Mouse (Mus musculus) layer of hippocampus, postnatal 36 days (tissue): Measurements from ENCODE around the gene Gm8356. TPM values are rescaled to one million over a fixed set of nuclear protein-coding genes. Genes with fewer than 3 reads are reported as not detected.
"Not testable (repeated sequence)": the region's sequence is repeated elsewhere in the genome, so short reads cannot be mapped to it uniquely, and the experiment has no call there.

Source experiments
- DNase-seq, 2 experiments: peaks; one replicate each; pipeline ENCODE4 v3.0.0; 2022
- total RNA-seq, 2 experiments: library from RNA; stranded (reverse); gene quantifications; 2 replicates each; pipeline ENCODE4 v1.2.3; 2021

Gm8356 gene
- total RNA-seq, result not detected

DNA sequence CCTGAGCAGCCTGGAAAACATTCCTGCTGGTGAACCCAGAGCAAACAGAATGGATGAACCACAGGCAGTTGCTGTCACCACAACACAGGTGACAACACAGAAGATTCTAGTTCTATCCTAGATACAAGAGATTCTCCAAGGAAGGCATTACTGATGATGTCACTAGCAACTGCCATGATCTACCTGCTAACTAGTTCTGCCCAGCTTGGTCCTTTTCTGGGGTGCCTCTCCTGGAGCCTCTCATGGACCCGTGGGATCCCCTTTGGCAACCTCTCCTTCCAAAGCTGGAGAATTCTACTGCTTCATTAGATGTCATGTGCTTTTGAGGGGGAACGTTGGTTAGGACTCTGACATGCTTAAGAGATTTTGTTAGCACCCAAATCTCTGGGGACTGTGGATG is at the start of gene Gm8356:
Gene Gm8356, minus strand, starts transcription at position 101 of the 400 bp plus-strand sequence.
- DNase-seq, result not testable (repeated sequence)

DNA sequence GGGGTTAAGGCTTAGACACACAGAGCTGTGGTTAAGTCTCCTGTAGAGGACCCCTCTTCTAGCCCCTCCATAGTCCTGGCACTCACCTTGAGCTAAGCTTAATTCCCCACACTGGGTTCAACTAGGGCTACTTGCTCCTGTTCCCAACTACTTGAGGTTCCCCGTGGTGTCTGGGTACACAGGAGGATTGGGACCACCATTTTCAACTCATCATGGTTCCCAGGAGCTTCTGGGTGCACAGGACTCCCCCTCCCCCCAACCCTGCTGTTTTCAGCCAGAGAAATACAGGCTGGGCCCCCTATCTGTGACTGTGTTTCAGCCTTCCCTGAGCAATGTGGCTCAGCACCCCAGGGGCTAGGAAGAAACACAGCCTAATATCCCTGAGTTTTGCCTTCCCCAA is 50.8 kb downstream of the Gm8356 start:
- not testable (repeated sequence) for DNase-seq

DNA sequence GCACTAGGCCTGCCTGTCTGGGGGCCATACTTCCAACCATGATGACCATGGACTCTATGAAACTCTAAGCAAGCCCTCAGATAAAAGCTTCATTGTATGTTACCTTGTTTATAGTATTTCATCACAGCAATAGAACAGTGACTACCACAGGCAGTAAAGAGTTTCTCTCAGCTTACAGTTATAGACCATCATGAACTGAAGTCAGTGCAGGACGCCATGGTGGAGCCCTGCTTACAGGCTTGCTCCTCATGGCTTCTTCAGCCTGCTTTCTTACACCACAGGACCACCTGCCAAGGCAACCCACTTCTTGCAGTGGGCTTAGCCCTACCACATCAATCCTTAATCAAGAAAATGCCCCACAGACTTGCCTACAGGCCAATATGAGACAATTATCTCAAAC is 51.5 kb downstream of the Gm8356 start:
- DNase-seq, result not testable (repeated sequence)

DNA sequence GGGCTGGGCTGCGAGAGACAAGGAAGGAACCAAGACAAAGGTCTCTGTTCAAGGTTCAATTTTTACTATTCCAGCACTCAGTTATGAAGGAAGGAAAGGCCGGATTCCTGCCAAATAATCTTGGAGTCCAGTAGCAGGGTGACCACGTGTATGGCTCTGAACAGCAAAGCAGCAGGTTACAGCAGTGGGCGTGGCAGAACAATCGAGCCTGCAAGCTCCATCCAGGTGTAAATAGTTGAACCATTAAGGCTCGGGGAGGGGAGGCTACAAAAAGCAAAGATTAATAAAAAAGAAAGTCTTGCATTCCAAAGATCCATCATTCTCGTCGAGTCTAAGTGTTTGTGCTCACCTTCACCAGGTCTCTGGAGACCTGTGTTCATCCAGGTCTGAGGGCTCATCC is 55.0 kb downstream of the Gm8356 start:
- not testable (repeated sequence) for DNase-seq

Other genes starting within 250 kb of the Gm8356 start
- gene Gm21103, start 232.4 kb downstream of the Gm8356 start, total RNA-seq, result not detected
- not detected for gene Gm3618, start 193.6 kb downstream of the Gm8356 start, total RNA-seq
- gene Gm16440, start 147.0 kb downstream of the Gm8356 start, total RNA-seq, result not detected
- gene Gm3591, start 124.8 kb downstream of the Gm8356 start, total RNA-seq, result under 1 TPM in 1 of 2 experiments, not detected in 1; 0.95 TPM
- gene Gm3594, start 92.7 kb downstream of the Gm8356 start, total RNA-seq, result not detected
- gene Gm3629, start 53.3 kb upstream of the Gm8356 start, total RNA-seq, result 1 to 10 TPM; 1.0 to 1.3 TPM
- not detected for gene Gm3460, start 85.1 kb upstream of the Gm8356 start, total RNA-seq
- gene Gm10251, start 146.9 kb upstream of the Gm8356 start, total RNA-seq, result not detected
- gene Gm8050, start 183.0 kb upstream of the Gm8356 start, total RNA-seq, result not detected
- 1 to 10 TPM; 3.2 to 5.2 TPM for gene Gm3636, start 205.0 kb upstream of the Gm8356 start, total RNA-seq
- under 1 TPM in 1 of 2 experiments, not detected in 1; 0.30 TPM for gene Gm8362, start 237.1 kb upstream of the Gm8356 start, total RNA-seq